Mouse (Mus musculus) leukemia stem cell, adult 10-12 weeks (primary cell): ENCODE measurements around the gene Slc6a17. TPM values are rescaled to one million over a fixed set of nuclear protein-coding genes. Genes with fewer than 3 reads are reported as not detected.

ENCODE experiments used
- polyA plus RNA-seq: library from polyadenylated mRNA; stranded (reverse); fragments of >175 nt; gene quantifications from 2 replicates; pipeline ENCODE4 v1.2.3, GENCODE M21; 2012; ENCODE audit warnings: low replicate concordance

The Slc6a17 gene
- polyA plus RNA-seq, result 0.03 TPM in 1 of 2 replicates, not detected in the other

GRCm38 (mm10) chr3:107517631-107518108 is at the start of gene Slc6a17:
Slc6a17 (minus strand) TSS chr3:107518018.

GRCm38 (mm10) chr3:107554842-107555241 is 37.0 kb upstream of the Slc6a17 start, which contains the start of gene Ubl4b:
Ubl4b (minus strand) TSS chr3:107555073.

DNA sequence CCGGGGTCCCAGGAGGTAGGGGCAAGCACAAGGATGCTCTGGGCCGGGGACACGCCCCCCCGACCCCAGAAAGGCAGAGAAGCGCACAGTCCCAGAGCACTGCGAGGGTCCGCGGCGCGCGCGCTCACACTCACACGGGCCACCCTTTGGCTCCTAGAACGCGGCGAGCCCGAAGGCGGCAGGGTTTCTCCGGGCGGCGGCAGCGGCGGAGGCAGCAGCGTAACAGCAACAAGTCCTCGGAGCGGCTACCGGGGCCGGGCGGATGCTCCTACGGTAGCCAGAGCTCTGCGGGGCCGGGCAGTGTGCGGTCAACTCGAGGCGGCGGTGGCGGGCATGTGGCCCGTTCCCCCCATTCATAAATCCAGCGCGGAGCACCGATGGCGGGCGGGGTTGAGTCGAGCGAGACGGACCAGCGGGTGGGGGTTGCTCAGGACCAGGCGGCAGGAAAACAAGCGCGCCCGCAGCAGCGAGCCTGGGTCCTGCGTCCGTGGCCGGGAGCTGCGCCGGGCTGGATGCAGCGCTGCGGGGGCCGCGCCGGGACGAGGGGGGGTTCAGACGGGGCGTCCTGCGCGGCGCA is 58.5 kb downstream of the Slc6a17 start, which contains the start of gene Kcnc4:
Gene Kcnc4, minus strand, starts transcription at position 357 of the 577 bp plus-strand sequence.

Other genes with a start within 250 kb of the Slc6a17 start
- gene Lamtor5, start 239.2 kb downstream of the Slc6a17 start, polyA plus RNA-seq, result 6.4 and 7.3 TPM in 2 replicates
- 0.07 TPM in 1 of 2 replicates, not detected in the other for gene Slc16a4, start 226.8 kb downstream of the Slc6a17 start, polyA plus RNA-seq
- 5.4 and 8.2 TPM in 2 replicates for gene Rbm15, start 184.3 kb downstream of the Slc6a17 start, polyA plus RNA-seq
- gene Kcnc4, start 58.5 kb downstream of the Slc6a17 start, polyA plus RNA-seq, result not detected in 2 replicates
- not detected in 2 replicates for gene Ubl4b, start 37.1 kb upstream of the Slc6a17 start, polyA plus RNA-seq
- not detected in 2 replicates for gene Alx3, start 77.0 kb upstream of the Slc6a17 start, polyA plus RNA-seq
- gene Gm10961, start 113.3 kb upstream of the Slc6a17 start, polyA plus RNA-seq, result not detected in 2 replicates
- 9.7 and 10.5 TPM in 2 replicates for gene Strip1, start 113.7 kb upstream of the Slc6a17 start, polyA plus RNA-seq
- 7.8 and 12.6 TPM in 2 replicates for gene Ahcyl1, start 178.5 kb upstream of the Slc6a17 start, polyA plus RNA-seq
- gene Csf1, start 242.5 kb upstream of the Slc6a17 start, polyA plus RNA-seq, result 4.0 and 4.4 TPM in 2 replicates